Mouse (Mus musculus): ENCODE results near the gene Adgra1.

The Adgra1 gene

GRCm38 (mm10) chr7:139834036-139834435 is at the start of gene Adgra1:
Gene Adgra1 (plus strand): TSS chr7:139834174.
- peak; percentile 87 for ATAC-seq (ENCODE audit: low TSS enrichment)

GRCm38 (mm10) chr7:139787382-139787781 is 46.6 kb upstream of the Adgra1 start:
- ATAC-seq (ENCODE audit: low TSS enrichment) = no peak

- ATAC-seq (ENCODE audit: low TSS enrichment) = no peak
Observed at GRCm38 (mm10) chr7:139788927-139789326, 45.0 kb upstream of the Adgra1 start.

GRCm38 (mm10) chr7:139789718-139790117 is 44.3 kb upstream of the Adgra1 start:
- no peak for ATAC-seq (ENCODE audit: low TSS enrichment)

- ATAC-seq (ENCODE audit: low TSS enrichment) = peak; percentile 77; the same call in 1 of the 2 replicates
Observed at GRCm38 (mm10) chr7:139791601-139792000, 42.4 kb upstream of the Adgra1 start.

- no peak for ATAC-seq (ENCODE audit: low TSS enrichment)
Observed at GRCm38 (mm10) chr7:139795004-139795605, 38.9 kb upstream of the Adgra1 start.

GRCm38 (mm10) chr7:139797186-139798109 is 36.5 kb upstream of the Adgra1 start:
- ATAC-seq (ENCODE audit: low TSS enrichment) = no peak

GRCm38 (mm10) chr7:139806175-139806601 is 27.8 kb upstream of the Adgra1 start:
- ATAC-seq (ENCODE audit: low TSS enrichment) = peak; percentile 83

- ATAC-seq (ENCODE audit: low TSS enrichment) = no peak
Observed at GRCm38 (mm10) chr7:139810036-139810435, 23.9 kb upstream of the Adgra1 start.

- ATAC-seq (ENCODE audit: low TSS enrichment) = peak; percentile 73; the same call in 1 of the 2 replicates
Observed at GRCm38 (mm10) chr7:139811706-139812105, 22.3 kb upstream of the Adgra1 start.

- no peak for ATAC-seq (ENCODE audit: low TSS enrichment)
Observed at GRCm38 (mm10) chr7:139813577-139814207, 20.3 kb upstream of the Adgra1 start.

GRCm38 (mm10) chr7:139822301-139823010 is 11.5 kb upstream of the Adgra1 start:
- peak; percentile 81 for ATAC-seq (ENCODE audit: low TSS enrichment)

- ATAC-seq (ENCODE audit: low TSS enrichment) = no peak
Observed at GRCm38 (mm10) chr7:139827687-139828086, 6.3 kb upstream of the Adgra1 start.

- no peak for ATAC-seq (ENCODE audit: low TSS enrichment)
Observed at GRCm38 (mm10) chr7:139833532-139833931, 442 bp upstream of the Adgra1 start.

- no peak for ATAC-seq (ENCODE audit: low TSS enrichment)
Observed at GRCm38 (mm10) chr7:139835140-139836131, 1.5 kb downstream of the Adgra1 start.

GRCm38 (mm10) chr7:139840443-139841168 is 6.6 kb downstream of the Adgra1 start:
- ATAC-seq (ENCODE audit: low TSS enrichment) = no peak

- ATAC-seq (ENCODE audit: low TSS enrichment) = no peak
Observed at GRCm38 (mm10) chr7:139842397-139842796, 8.4 kb downstream of the Adgra1 start.

GRCm38 (mm10) chr7:139843140-139843539 is 9.2 kb downstream of the Adgra1 start:
- ATAC-seq (ENCODE audit: low TSS enrichment) = no peak

GRCm38 (mm10) chr7:139843776-139844175 is 9.8 kb downstream of the Adgra1 start:
- no peak for ATAC-seq (ENCODE audit: low TSS enrichment)

- ATAC-seq (ENCODE audit: low TSS enrichment) = peak; percentile 48; the same call in 1 of the 2 replicates
Observed at GRCm38 (mm10) chr7:139845101-139845500, 11.1 kb downstream of the Adgra1 start.

All from frontal cortex, adult (tissue).